Mouse (Mus musculus): ENCODE results near the gene Pcdh15.

GRCm38 (mm10) chr10:73899165-73899564 lies 800.0 kb downstream of the Pcdh15 start:
- TF ChIP-seq GATA1 (IDR thresholded peaks at IDR 0.05; ENCODE audit: borderline replicate concordance, low read length) (no peak), FLI1 (IDR thresholded peaks at IDR 0.05; ENCODE audit: low read length) (no peak)
